Mouse (Mus musculus): ENCODE measurements around the gene Nckap5l.

The Nckap5l gene

DNA sequence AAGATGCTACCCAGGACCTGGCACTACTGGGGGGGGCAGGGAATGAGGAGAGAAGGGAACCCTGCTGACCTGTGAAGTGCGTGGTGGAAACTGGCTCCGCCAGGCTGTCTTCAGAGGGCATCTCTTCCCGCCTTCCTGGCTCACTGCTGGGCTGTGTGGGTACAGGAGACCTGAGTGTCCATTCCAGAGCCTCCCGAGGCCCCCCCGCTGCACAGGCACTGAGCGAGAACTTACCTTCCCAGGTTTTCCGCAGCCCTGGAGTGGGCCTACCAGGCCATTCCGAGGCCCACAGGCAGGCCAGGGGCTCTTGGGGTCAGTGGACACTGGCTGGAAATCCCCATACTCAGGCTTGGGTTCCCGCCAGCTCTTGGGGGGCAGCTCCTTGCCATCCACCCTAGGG, 33.7 kb downstream of the Nckap5l start:
- no peak for DNase-seq

GRCm38 (mm10) chr15:99423131-99423530, 34.4 kb downstream of the Nckap5l start:
- no peak for DNase-seq

- DNase-seq = no peak
These were observed 35.0 kb downstream of the Nckap5l start for GRCm38 (mm10) chr15:99422551-99422950.

- no peak for DNase-seq
These were observed 35.9 kb downstream of the Nckap5l start for GRCm38 (mm10) chr15:99421676-99422075.

DNA sequence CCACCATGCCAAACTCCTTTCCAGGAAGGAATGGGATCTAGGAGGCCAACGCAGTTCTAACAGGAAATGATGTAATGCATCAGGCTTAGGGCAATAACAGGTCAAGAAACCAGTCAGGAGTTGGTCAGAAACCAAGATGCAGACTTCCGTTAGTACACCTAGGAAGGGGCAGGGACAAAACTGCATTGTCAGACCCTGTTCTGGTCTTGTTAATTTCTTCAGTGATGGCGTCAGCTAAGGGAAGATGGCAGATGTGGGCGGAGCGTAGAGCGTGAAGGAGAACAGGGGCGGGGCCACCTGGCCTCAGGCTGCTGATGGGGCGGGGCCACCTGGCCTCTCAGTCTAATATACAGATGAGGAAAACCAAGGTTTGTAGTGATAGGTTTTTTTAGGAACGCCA, 36.4 kb downstream of the Nckap5l start:
- DNase-seq = peak in 1 of 2 experiments; percentile 39

DNA sequence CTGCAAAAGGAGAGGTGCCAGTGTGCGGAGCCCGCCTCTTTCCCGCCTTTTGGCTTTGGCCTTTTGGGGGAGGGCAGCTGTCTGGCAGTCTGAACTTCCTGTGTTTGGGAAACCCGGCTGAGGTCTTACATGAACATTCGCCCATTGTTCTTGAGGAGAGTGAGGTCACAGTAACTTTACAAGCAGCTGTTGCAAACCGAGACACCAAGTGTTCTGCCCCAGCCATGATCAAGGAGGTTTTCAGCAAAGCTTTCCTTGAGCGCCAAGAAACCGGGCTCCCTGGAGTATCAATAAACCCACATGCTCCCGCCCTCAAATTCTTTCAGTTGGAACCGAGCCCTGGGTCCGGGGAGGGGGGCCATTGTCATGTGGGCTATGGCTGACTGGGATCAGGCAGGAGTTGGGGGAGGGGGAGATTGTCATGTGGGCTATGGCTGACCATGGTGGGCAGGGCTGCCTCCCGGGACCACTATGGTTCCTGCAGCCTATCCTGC, 37.0 kb downstream of the Nckap5l start:
- DNase-seq = peak; percentile 25 to 56

DNA sequence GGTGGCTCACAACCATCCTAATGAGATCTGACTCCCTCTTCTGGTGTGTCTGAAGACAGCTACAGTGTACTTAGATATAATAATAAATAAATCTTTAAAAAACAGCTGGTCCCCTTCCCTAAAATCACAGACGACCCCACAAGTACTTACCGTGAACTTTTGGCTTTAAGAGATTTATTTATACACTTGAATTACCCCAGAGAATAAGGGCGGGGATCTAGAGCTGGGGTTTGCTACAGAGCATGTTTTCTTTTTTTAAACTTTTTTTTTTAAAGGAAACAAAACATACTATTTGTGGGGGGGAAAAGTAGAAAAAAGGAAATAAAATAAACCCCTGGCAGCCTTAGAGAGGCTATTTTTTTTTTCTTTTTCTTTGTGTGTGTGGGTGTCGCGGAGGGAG, 37.4 kb downstream of the Nckap5l start:
- DNase-seq = no peak

DNA sequence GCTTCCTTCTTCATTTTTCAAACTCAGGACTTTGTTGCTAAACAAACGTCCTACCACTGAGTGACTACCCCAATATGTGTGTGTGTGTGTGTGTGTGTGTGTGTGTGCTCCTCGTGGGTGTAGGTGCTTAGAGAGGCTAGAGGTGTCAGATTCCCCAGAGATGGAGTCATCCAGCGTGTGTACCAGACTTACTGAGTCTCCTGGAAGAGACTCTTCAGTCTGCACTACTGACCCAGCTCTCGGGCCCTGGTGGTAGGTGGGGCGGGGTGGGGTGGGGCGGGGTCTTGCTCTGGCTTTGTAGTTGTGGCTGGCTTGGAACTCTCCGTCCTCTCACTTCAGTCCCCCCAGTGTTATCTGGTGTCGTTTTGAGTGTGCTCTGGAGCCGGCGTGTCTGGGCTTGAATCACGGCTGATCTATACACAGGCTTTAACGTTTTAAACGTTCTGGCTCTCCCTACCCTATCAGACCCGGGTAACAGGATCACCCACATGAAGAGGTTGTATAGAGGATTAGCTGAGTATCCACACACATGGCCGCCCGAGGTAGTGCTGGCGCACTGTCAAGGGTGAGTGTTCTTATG, 39.8 kb downstream of the Nckap5l start:
- DNase-seq = no peak

- DNase-seq = no peak
These were observed 40.6 kb downstream of the Nckap5l start for GRCm38 (mm10) chr15:99416957-99417356.

- DNase-seq = peak; percentile 66 to 75
These were observed 41.1 kb downstream of the Nckap5l start for GRCm38 (mm10) chr15:99416348-99416882.

- peak; percentile 51 to 57 for DNase-seq
These were observed 41.8 kb downstream of the Nckap5l start for GRCm38 (mm10) chr15:99415793-99416192.

DNA sequence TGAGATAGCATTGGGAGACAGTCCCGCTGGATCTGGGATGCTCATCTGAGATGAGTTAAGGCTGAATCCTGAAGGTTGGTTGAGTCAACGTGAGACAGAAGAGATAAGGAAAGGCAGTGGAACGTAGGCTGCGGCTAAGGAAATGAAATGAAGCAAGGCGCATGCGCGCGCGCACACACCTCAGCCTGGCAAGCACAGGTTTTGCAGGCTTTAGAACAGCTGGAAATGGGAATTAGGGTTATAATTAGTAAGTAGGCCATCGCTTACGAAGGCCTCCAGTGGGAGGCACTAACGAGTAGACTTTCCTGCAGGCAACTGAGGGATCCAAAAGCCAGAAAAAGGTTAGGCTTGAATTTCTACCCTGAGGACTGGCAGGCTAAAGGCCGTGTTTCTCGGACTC, 45.8 kb downstream of the Nckap5l start:
- no peak for DNase-seq

- DNase-seq = no peak
These were observed 48.7 kb downstream of the Nckap5l start for GRCm38 (mm10) chr15:99408845-99409244.

DNA sequence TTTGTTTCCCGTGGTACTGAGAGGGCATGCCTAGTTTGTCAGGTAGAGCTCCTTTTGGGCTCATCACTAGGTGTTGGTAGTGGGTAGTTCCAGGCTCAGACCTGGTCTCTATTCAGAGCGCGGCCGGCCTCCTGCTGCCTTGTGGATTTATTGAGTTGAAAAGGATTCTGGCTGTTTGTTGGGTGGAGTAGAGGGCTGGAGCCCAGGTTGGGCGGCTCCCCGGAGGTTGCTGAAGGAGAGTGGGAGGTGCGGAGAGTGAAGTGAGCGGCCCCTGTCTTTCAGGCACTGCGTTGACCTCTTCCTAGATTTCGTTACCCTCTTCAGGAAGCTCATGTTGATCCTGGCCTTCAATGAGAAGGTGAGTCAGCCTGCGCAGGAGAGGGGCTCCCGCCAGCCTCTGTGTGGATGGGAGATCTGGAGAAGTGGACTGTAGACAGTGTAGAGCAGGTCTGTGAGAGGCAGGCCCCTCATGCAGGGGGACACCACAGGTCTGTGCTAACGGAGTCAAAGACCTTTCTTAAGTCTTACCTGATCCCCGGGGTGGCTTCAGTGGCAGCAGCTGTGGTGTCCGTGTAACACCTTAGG, 50.5 kb downstream of the Nckap5l start:
- no peak for DNase-seq

- no peak for DNase-seq
These were observed 52.4 kb downstream of the Nckap5l start for GRCm38 (mm10) chr15:99405150-99405549.

DNA sequence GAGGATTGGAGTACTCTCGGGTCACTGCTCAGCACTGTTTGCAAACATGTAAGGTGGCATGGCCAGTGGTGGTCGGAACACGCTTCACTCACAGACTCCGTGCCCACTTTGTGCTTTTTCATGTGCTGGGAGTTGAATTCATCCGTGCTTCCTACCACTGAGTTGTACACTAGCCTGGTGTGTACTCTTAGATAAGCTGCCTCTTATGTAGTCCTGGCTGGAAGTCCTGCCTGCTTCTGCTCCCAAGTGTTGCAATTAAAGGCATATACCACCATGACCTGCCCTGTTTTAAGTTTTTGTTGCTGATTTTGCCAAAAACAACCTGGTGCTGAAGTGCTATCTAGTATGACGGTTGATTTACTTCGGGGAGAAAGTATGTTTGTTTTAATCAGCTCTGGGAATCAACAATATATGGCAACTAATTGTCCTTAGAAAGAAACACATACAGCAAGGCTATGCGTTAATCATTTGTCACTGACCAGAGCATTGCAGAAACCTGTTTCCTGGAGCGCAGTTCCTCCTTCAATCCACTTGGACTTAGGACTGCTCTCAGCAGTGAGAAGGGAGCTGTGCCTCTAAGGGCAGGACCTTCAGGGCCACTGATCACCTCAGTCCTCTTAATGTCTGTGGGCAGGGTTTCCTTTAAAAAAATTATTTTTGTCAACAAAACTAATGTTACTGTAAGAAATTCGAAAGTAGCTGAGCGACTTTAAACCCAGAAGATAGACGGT, 54.2 kb downstream of the Nckap5l start:
- DNase-seq = no peak

DNA sequence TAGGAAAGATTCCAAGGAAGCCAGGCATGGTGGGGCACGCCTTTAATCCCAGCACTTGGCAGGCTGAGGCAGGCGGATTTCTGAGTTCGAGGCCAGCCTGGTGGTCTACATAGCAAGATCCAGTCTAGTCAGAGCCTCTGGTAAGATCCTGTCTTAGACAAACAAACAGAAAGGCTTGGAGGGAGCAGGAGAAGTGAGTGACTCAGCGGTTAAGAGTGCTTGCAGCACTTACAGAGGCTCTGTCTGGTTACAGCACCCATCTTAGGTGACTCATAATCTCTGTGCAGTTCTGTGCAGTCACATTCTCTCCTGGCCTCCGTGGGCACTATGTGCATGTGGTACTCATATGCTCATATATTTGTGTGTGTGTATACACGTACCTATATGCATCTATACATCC, 56.9 kb downstream of the Nckap5l start:
- DNase-seq = no peak

GRCm38 (mm10) chr15:99399503-99400245, 57.9 kb downstream of the Nckap5l start:
- DNase-seq = no peak

GRCm38 (mm10) chr15:99397622-99398021, 59.9 kb downstream of the Nckap5l start:
- no peak for DNase-seq

GRCm38 (mm10) chr15:99396875-99397274, 60.7 kb downstream of the Nckap5l start:
- no peak for DNase-seq

- DNase-seq = no peak
These were observed 61.1 kb downstream of the Nckap5l start for GRCm38 (mm10) chr15:99396462-99396861.

GRCm38 (mm10) chr15:99393386-99394252, 63.9 kb downstream of the Nckap5l start:
- no peak for DNase-seq

All from thymus, postnatal 36 days (tissue).